Mouse (Mus musculus) forebrain, embryonic 14.5 days (tissue): Measurements from ENCODE around the gene Sparcl1. TPM values are rescaled to one million over a fixed set of nuclear protein-coding genes. Genes with fewer than 3 reads are reported as not detected.
A peak's percentile ranks its signal among the peaks of the same experiment; 100 is the strongest.

Experiments used
- ATAC-seq: fragments of 200-750 bp; cut with Nextera tagmentation; 2 replicates; pipeline ENCODE4 v1.8.0; 2017; ENCODE audit warnings: mild to moderate bottlenecking, moderate library complexity
- DNase-seq: peaks from one replicate; pipeline ENCODE4 v3.0.0-alpha.2; 2015; ENCODE audit warnings: low spot score
- H3K27ac ChIP-seq: fragments of 300-500 bp; sonication (generic); 2 replicates; pipeline ENCODE4 v1.5.1; 2014; ENCODE audit warnings: low read depth, mild to moderate bottlenecking, control low read depth, low read length, moderate library complexity
- H3K27me3 ChIP-seq: fragments of 300-500 bp; sonication (generic); replicated peaks from 2 replicates; pipeline ENCODE4 v1.6.1; 2014; ENCODE audit warnings: low read length, control low read depth, mixed read lengths; ENCODE audit not compliant: control insufficient read depth, insufficient read depth
- H3K36me3 ChIP-seq: fragments of 300-500 bp; sonication (generic); 2 replicates; pipeline ENCODE4 v1.6.1; 2014; ENCODE audit warnings: low read length, control low read depth; ENCODE audit not compliant: control insufficient read depth, insufficient read depth
- H3K4me1 ChIP-seq: fragments of 300-500 bp; sonication (generic); 2 replicates; pipeline ENCODE4 v1.6.1; 2014; ENCODE audit warnings: antibody characterized with exemption, low read length, control low read depth; ENCODE audit not compliant: control insufficient read depth, insufficient read depth
- H3K4me2 ChIP-seq: fragments of 300-500 bp; sonication (generic); 2 replicates; pipeline ENCODE4 v1.6.1; 2014; ENCODE audit warnings: mild to moderate bottlenecking, control low read depth, low read length
- H3K4me3 ChIP-seq: fragments of 300-500 bp; sonication (generic); 2 replicates; pipeline ENCODE4 v1.5.1; 2014; ENCODE audit warnings: low read depth, low read length, control low read depth
- H3K9ac ChIP-seq: fragments of 300-500 bp; sonication (generic); 2 replicates; pipeline ENCODE4 v1.6.1; 2014; ENCODE audit warnings: mild to moderate bottlenecking, low read length, control low read depth, moderate library complexity
- H3K9me3 ChIP-seq: fragments of 300-500 bp; sonication (generic); replicated peaks from 2 replicates; pipeline ENCODE4 v1.6.1; 2016; ENCODE audit warnings: low read length, control low read depth, mixed read lengths; ENCODE audit not compliant: control insufficient read depth
- WGBS: fragments of 180-500 bp; shearing (Covaris S2); extraction: QIAGEN DNeasy Blood & Tissue Kit; methylation state at CpG from one replicate; pipeline ENCODE4 v1.1.7; 2014; 5-methylcytosine and 5-hydroxymethylcytosine counted together
- polyA plus RNA-seq: library from polyadenylated mRNA; unstranded; fragments of >200 nt; fragmentation: Nextera tagmentation; extraction: Ambion mirVana; gene quantifications from 2 replicates; pipeline ENCODE4 v1.2.1, GENCODE M21; 2014

The Sparcl1 gene
- polyA plus RNA-seq, 1 experiment from 2014 or later, result 70.4 TPM

- Histone ChIP-seq H3K36me3 (peaks cover 35% of the 10 kb centered on the region), H3K9ac (no peak overlapping the region), H3K9me3 (no peaks in the 10 kb centered on the region), H3K27ac (no peak overlapping the region), H3K27me3 (no peaks in the 10 kb centered on the region), H3K4me1 (no peaks in the 10 kb centered on the region), H3K4me2 (no peak overlapping the region), H3K4me3 (no peak overlapping the region)
- DNase-seq (no peak), ATAC-seq (no peak)
- WGBS, result 75% methylated on average over 13 of the region's 13 CpGs
Measured at GRCm38 (mm10) chr5:104061936-104062772, 51.4 kb downstream of the Sparcl1 start.

- no peak for ATAC-seq
- WGBS, result 89% methylated on average over 5 of the region's 5 CpGs
- H3K4me3 ChIP-seq, result no peak overlapping the region
- H3K9me3 ChIP-seq, result no peaks in the 10 kb centered on the region
- H3K9ac ChIP-seq, result no peak overlapping the region
- H3K27ac ChIP-seq, result no peak overlapping the region
- no peak for DNase-seq
- H3K36me3 ChIP-seq, result peaks cover 35% of the 10 kb centered on the region
- no peaks in the 10 kb centered on the region for H3K4me1 ChIP-seq
- H3K27me3 ChIP-seq, result no peaks in the 10 kb centered on the region
- no peak overlapping the region for H3K4me2 ChIP-seq
Measured at GRCm38 (mm10) chr5:104060429-104060828, 53.1 kb downstream of the Sparcl1 start.

GRCm38 (mm10) chr5:104059628-104060027 is 53.9 kb downstream of the Sparcl1 start:
- no peak overlapping the region for H3K4me2 ChIP-seq
- H3K4me3 ChIP-seq, result no peak overlapping the region
- H3K27me3 ChIP-seq, result no peaks in the 10 kb centered on the region
- DNase-seq (no peak), ATAC-seq (no peak)
- no peak overlapping the region for H3K27ac ChIP-seq
- no peaks in the 10 kb centered on the region for H3K4me1 ChIP-seq
- no peaks in the 10 kb centered on the region for H3K9me3 ChIP-seq
- no peak overlapping the region for H3K9ac ChIP-seq
- 76% methylated on average over 9 of the region's 9 CpGs for WGBS
- peaks cover 35% of the 10 kb centered on the region for H3K36me3 ChIP-seq

GRCm38 (mm10) chr5:104058021-104058420 is 55.5 kb downstream of the Sparcl1 start:
- H3K9me3 ChIP-seq, result no peaks in the 10 kb centered on the region

GRCm38 (mm10) chr5:104056295-104056694 is 57.2 kb downstream of the Sparcl1 start:
- Histone ChIP-seq H3K9me3 (no peaks in the 10 kb centered on the region), H3K27me3 (no peaks in the 10 kb centered on the region), H3K36me3 (peaks cover 33% of the 10 kb centered on the region), H3K4me2 (no peak overlapping the region), H3K27ac (no peak overlapping the region), H3K4me3 (no peak overlapping the region), H3K9ac (no peak overlapping the region), H3K4me1 (no peaks in the 10 kb centered on the region)
- ATAC-seq (no peak), DNase-seq (no peak)
- 87% methylated on average over 7 of the region's 7 CpGs for WGBS

More at GRCm38 (mm10) chr5:104058021-104058420, 55.5 kb downstream of the Sparcl1 start:
- Histone ChIP-seq H3K36me3 (peaks cover 33% of the 10 kb centered on the region), H3K9ac (no peak overlapping the region), H3K4me3 (no peak overlapping the region), H3K27me3 (no peaks in the 10 kb centered on the region), H3K4me1 (no peaks in the 10 kb centered on the region), H3K27ac (no peak overlapping the region), H3K4me2 (no peak overlapping the region)
- DNase-seq (peak; percentile 20), ATAC-seq (no peak)
- 63% methylated on average over 15 of the region's 15 CpGs for WGBS

GRCm38 (mm10) chr5:104055816-104056215 is 57.7 kb downstream of the Sparcl1 start:
- DNase-seq (no peak), ATAC-seq (no peak)
- H3K4me3 ChIP-seq, result no peak overlapping the region
- H3K9me3 ChIP-seq, result no peaks in the 10 kb centered on the region
- H3K4me1 ChIP-seq, result no peaks in the 10 kb centered on the region
- no peaks in the 10 kb centered on the region for H3K27me3 ChIP-seq
- H3K36me3 ChIP-seq, result peaks cover 33% of the 10 kb centered on the region
- no peak overlapping the region for H3K4me2 ChIP-seq
- no peak overlapping the region for H3K9ac ChIP-seq
- 95% methylated on average over 4 of the region's 4 CpGs for WGBS
- no peak overlapping the region for H3K27ac ChIP-seq

- Histone ChIP-seq H3K27ac (no peak overlapping the region), H3K9me3 (no peaks in the 10 kb centered on the region), H3K9ac (no peak overlapping the region), H3K27me3 (no peaks in the 10 kb centered on the region), H3K4me3 (no peak overlapping the region), H3K36me3 (peaks cover 33% of the 10 kb centered on the region), H3K4me2 (no peak overlapping the region), H3K4me1 (no peaks in the 10 kb centered on the region)
- WGBS, result 99% methylated on average over 4 of the region's 4 CpGs
- ATAC-seq (no peak), DNase-seq (no peak)
Measured at GRCm38 (mm10) chr5:104054938-104055337, 58.6 kb downstream of the Sparcl1 start.

GRCm38 (mm10) chr5:104052956-104053355 is 60.6 kb downstream of the Sparcl1 start:
- ATAC-seq (no peak), DNase-seq (no peak)
- H3K27me3 ChIP-seq, result no peaks in the 10 kb centered on the region
- H3K4me3 ChIP-seq, result no peak overlapping the region
- H3K4me2 ChIP-seq, result no peak overlapping the region
- no peak overlapping the region for H3K9ac ChIP-seq
- H3K36me3 ChIP-seq, result peaks cover 25% of the 10 kb centered on the region
- H3K9me3 ChIP-seq, result no peaks in the 10 kb centered on the region
- 56% methylated on average over 8 of the region's 8 CpGs for WGBS
- H3K4me1 ChIP-seq, result peaks cover 4% of the 10 kb centered on the region
- H3K27ac ChIP-seq, result no peak overlapping the region

- ATAC-seq (no peak), DNase-seq (no peak)
- Histone ChIP-seq H3K9ac (no peak overlapping the region), H3K4me2 (peak overlapping the region; percentile 72), H3K4me1 (peaks cover 15% of the 10 kb centered on the region), H3K9me3 (no peaks in the 10 kb centered on the region), H3K27ac (no peak overlapping the region), H3K27me3 (no peaks in the 10 kb centered on the region), H3K36me3 (peaks cover 18% of the 10 kb centered on the region), H3K4me3 (0 out of 2 replicates have a peak overlapping the region, but pooled peaks have one; percentile 88)
- WGBS, result 58% methylated on average over 4 of the region's 4 CpGs
Measured at GRCm38 (mm10) chr5:104048139-104048538, 65.4 kb downstream of the Sparcl1 start.
